ENCODE assay signal across 19 mouse cellular contexts in the genomic region with DNA sequence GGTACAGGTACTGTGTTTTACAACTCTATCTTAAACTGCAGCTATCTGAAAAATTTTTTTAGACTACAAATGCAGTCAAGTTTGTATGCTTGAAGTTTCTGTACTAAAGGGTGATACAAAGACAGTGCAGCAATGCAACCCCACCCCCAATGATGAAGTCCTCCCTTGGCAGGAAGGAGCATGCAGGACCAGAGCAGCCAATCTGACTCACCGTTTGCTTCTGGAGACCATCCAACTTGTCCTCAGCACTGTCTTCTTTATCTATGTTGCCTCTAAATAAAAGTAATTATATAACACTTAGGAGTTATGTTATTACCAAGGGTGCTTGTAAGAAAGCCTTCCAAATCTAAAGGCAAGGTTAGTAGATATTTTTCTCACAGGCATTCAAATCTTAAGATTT.
DNase-seq lines count a peak whose midpoint lies in the region; TF ChIP-seq lines count a peak whose summit lies in the region.
"Had no signal": no experiment of that assay in that cellular context is flagged by ENCODE, and none has a peak within 500 bp of the region (broad histone marks: within the 10 kb centered on the region; RNA-seq: fewer than 3 reads in every experiment).

No protein-coding gene starts in this region.

- intact Hi-C loops in left cerebral cortex, adult 2 months (cut with DNase I) = no loop called here

- H3K4me3 ChIP-seq in left cerebral cortex, adult 2 months = no peak overlapping the region
- no peak overlapping the region for H3K4me3 ChIP-seq in cerebellum, adult 2 months (replicated peaks; ENCODE audit: insufficient read depth, low read depth, low read length)
- H3K4me3 ChIP-seq: embryonic facial prominence, embryonic 13.5 days; forebrain, embryonic 12.5 days; gastrocnemius, adult 2 months; heart, embryonic 13.5 days; lung, embryonic 15.5 days; neural tube, embryonic 12.5 days had no signal

- H3K4me1 ChIP-seq in cerebellum, adult 2 months (ENCODE audit: control insufficient read depth, insufficient read depth, low read length) = peaks cover 3% of the 10 kb centered on the region; the same call in 1 of the 2 replicates
- H3K4me1 ChIP-seq: embryonic facial prominence, embryonic 13.5 days; neural tube, embryonic 12.5 days had no signal

- WGBS in cerebellum, adult 2 months = 0% methylated on average over 1 of the region's 1 CpGs

- no peak for TF ChIP-seq CTCF in left cerebral cortex, adult 2 months (IDR thresholded peaks at IDR 0.05)
- no peak for TF ChIP-seq CTCF in cerebellum, adult 2 months (IDR thresholded peaks at IDR 0.05; ENCODE audit: borderline replicate concordance, insufficient read depth, low read depth, low read length)

- H3K27ac ChIP-seq in left cerebral cortex, adult 2 months = peak overlapping the region; percentile 38; the same call in 1 of the 2 replicates
- H3K27ac ChIP-seq in cerebellum, adult 2 months (ENCODE audit: insufficient read depth, low read length) = no peak overlapping the region
- H3K27ac ChIP-seq: embryonic facial prominence, embryonic 13.5 days; forebrain, embryonic 12.5 days; gastrocnemius, adult 2 months; heart, embryonic 13.5 days; hindbrain, postnatal 0 days; kidney, postnatal 0 days; lung, embryonic 15.5 days; neural tube, embryonic 12.5 days had no signal

- peak; percentile 74 to 80 for DNase-seq in adrenal gland, adult (ENCODE audit: inconsistent age in 2 of 2, low spot score in 1 of 2)
- no peak for DNase-seq in adrenal gland, postnatal 4 days (ENCODE audit: low spot score in 2 of 2)
- DNase-seq in left cerebral cortex, adult 2 months (ENCODE audit: extremely low spot score in 1 of 2, low spot score in 2 of 2) = no peak
- DNase-seq in left cerebral cortex, adult 11 months (ENCODE audit: low spot score) = no peak
- peak; percentile 28 for DNase-seq in Muller cell, postnatal 12 days (ENCODE audit: inconsistent ontology term)
- DNase-seq in cerebellum, adult 2 months = peak; percentile 25 to 70
- DNase-seq in kidney, adult 18-20 months = no peak
- DNase-seq in layer of hippocampus, postnatal 25 days (ENCODE audit: extremely low spot score in 1 of 2, low spot score in 1 of 2) = no peak
- DNase-seq: gastrocnemius, adult 2 months; layer of hippocampus, postnatal 36 days; retina, postnatal 1 day; thymus, adult 2 months had no signal

- TF ChIP-seq POLR2A in cerebellum, adult 2 months (IDR thresholded peaks at IDR 0.05; ENCODE audit: borderline replicate concordance, insufficient read depth, low read length) = no peak

- no peaks in the 10 kb centered on the region for H3K27me3 ChIP-seq in cerebellum, adult 2 months (ENCODE audit: control insufficient read depth, insufficient read depth, low read length)
- H3K27me3 ChIP-seq: embryonic facial prominence, embryonic 13.5 days; forebrain, embryonic 12.5 days; heart, embryonic 13.5 days; lung, embryonic 15.5 days; neural tube, embryonic 12.5 days had no signal

Comparison
In these comparisons a context has a peak if more than half of its experiments do, and no peak if none do; other contexts are left out.
1. DNase-seq: peak in adrenal gland, adult (2 of 2), Muller cell, postnatal 12 days (single experiment) and cerebellum, adult 2 months (2 of 2); none in adrenal gland, postnatal 4 days (0 of 2), left cerebral cortex, adult 2 months (0 of 2), left cerebral cortex, adult 11 months (single experiment), kidney, adult 18-20 months (single experiment) and layer of hippocampus, postnatal 25 days (0 of 2).